Comparison of ENCODE assay signal across 8 mouse cellular contexts in genomic region chr11:55204602-55205001, GRCm38 (mm10). TPM values are rescaled to one million over a fixed set of nuclear protein-coding genes. Genes with fewer than 3 reads are reported as not detected.
A peak's percentile ranks its signal among the peaks of the same experiment; 100 is the strongest.
DNase-seq lines count a peak whose midpoint lies in the region; ATAC-seq and TF ChIP-seq lines count a peak whose summit lies in the region.

No protein-coding gene starts in this region.

- peak overlapping the region; percentile 96 for H3K4me3 ChIP-seq in left cerebral cortex, adult 2 months
- peak overlapping the region; percentile 80 to 91 for H3K4me3 ChIP-seq in MEL (ENCODE audit: control insufficient read depth in 1 of 2, insufficient read depth in 1 of 2, low read depth in 2 of 2, low read length in 2 of 2)
- peak overlapping the region; percentile 92 for H3K4me3 ChIP-seq in heart, embryonic 15.5 days
- H3K4me3 ChIP-seq in midbrain, embryonic 11.5 days (ENCODE audit: low read depth, low read length): peak overlapping the region; percentile 77

- intact Hi-C loops in left cerebral cortex, adult 2 months (cut with DNase I): loop anchor here (1.0 to 5.0 kb wide), 3 partner anchors 33 to 242 kb away; no protein-coding TSS in a partner anchor

- DNase-seq in left cerebral cortex, adult 2 months (ENCODE audit: extremely low spot score in 1 of 2, low spot score in 2 of 2): peak in 1 of 2 experiments; percentile 35
- DNase-seq in left cerebral cortex, adult 9 months (ENCODE audit: low spot score in 2 of 2): no peak
- peak; percentile 62 for DNase-seq in MEL (ENCODE audit: low read depth, low spot score)
- DNase-seq in cerebellum, postnatal 25 days: peak; percentile 64 to 68
- peak; percentile 26 to 28 for DNase-seq in layer of hippocampus, postnatal 36 days
- peak; percentile 90 for DNase-seq in midbrain, embryonic 11.5 days (ENCODE audit: low spot score, missing footprints)

- H3K9ac ChIP-seq in MEL (ENCODE audit: control insufficient read depth, low read depth, low read length, poor library complexity, severe bottlenecking): peak overlapping the region; percentile 81
- H3K9ac ChIP-seq in heart, embryonic 15.5 days: peak overlapping the region; percentile 84
- H3K9ac ChIP-seq in midbrain, embryonic 11.5 days (ENCODE audit: low read length): peak overlapping the region; percentile 79

- peak overlapping the region; percentile 95 for H3K4me2 ChIP-seq in heart, embryonic 15.5 days
- H3K4me2 ChIP-seq in midbrain, embryonic 11.5 days: peak overlapping the region; percentile 97

- H3K27me3 ChIP-seq in MEL (ENCODE audit: control insufficient read depth in 1 of 2, insufficient read depth in 2 of 2, low read length in 2 of 2): peaks cover 0 to 2% of the 10 kb centered on the region in 2 experiments
- 0 out of 2 replicates have a peak, but pooled peaks cover 2% of the 10 kb centered on the region for H3K27me3 ChIP-seq in heart, embryonic 15.5 days
- H3K27me3 ChIP-seq in midbrain, embryonic 11.5 days (ENCODE audit: control insufficient read depth, insufficient read depth, low read length): no peaks in the 10 kb centered on the region

- 2% methylated on average over 17 of the region's 17 CpGs for WGBS in heart, embryonic 15.5 days
- 10% methylated on average over 17 of the region's 17 CpGs for WGBS in midbrain, embryonic 11.5 days

- TF ChIP-seq RAD21 in MEL (IDR thresholded peaks at IDR 0.05; ENCODE audit: low read depth, low read length): no peak

- ATAC-seq in heart, embryonic 15.5 days (replicated peaks; ENCODE audit: insufficient number of reproducible peaks, insufficient read depth, low FRiP score, low read depth): peak; percentile 56; the same call in 1 of the 2 replicates
- ATAC-seq in midbrain, embryonic 11.5 days (ENCODE audit: low FRiP score): no peak; the same call in 1 of the 2 replicates
- ATAC-seq in megakaryocyte progenitor cell, adult 5-6 weeks (replicated peaks; ENCODE audit: poor library complexity): no peak

- peak overlapping the region; percentile 92 for H3K27ac ChIP-seq in left cerebral cortex, adult 2 months
- no peak overlapping the region for H3K27ac ChIP-seq in MEL (ENCODE audit: control insufficient read depth, low read depth, low read length)
- no peak overlapping the region for H3K27ac ChIP-seq in heart, embryonic 15.5 days
- H3K27ac ChIP-seq in midbrain, embryonic 11.5 days (ENCODE audit: low read depth, low read length): no peak overlapping the region

- no peak for TF ChIP-seq CTCF in left cerebral cortex, adult 2 months (IDR thresholded peaks at IDR 0.05)
- TF ChIP-seq CTCF in MEL (IDR thresholded peaks at IDR 0.05 in 2 of 3, conservative IDR thresholded peaks at IDR 0.05 in 1 of 3; ENCODE audit: control insufficient read depth in 1 of 3, insufficient read depth in 1 of 3, low read depth in 2 of 3, low read length in 3 of 3, poor library complexity in 1 of 3, severe bottlenecking in 1 of 3): no peak

- no peak for TF ChIP-seq EP300 in MEL (IDR thresholded peaks at IDR 0.05; ENCODE audit: low read depth in 1 of 2, low read length in 2 of 2)

- H3K4me1 ChIP-seq in MEL (ENCODE audit: control insufficient read depth in 1 of 2, insufficient read depth in 2 of 2, low read length in 2 of 2): peaks cover 11 to 13% of the 10 kb centered on the region in 2 experiments
- H3K4me1 ChIP-seq in heart, embryonic 15.5 days (replicated peaks): 0 out of 2 replicates have a peak, but pooled peaks cover 4% of the 10 kb centered on the region
- H3K4me1 ChIP-seq in midbrain, embryonic 11.5 days (ENCODE audit: control insufficient read depth, insufficient read depth, low read length): peaks cover 2% of the 10 kb centered on the region; the same call in 1 of the 2 replicates

- H3K36me3 ChIP-seq in MEL (ENCODE audit: control insufficient read depth in 1 of 2, insufficient read depth in 2 of 2, low read length in 2 of 2): peaks cover 0 to 12% of the 10 kb centered on the region in 2 experiments; a peak in 2 of 4 replicates
- no peaks in the 10 kb centered on the region for H3K36me3 ChIP-seq in heart, embryonic 15.5 days
- no peaks in the 10 kb centered on the region for H3K36me3 ChIP-seq in midbrain, embryonic 11.5 days (ENCODE audit: control insufficient read depth, insufficient read depth, low read length)

- no peak for TF ChIP-seq POLR2A in MEL (IDR thresholded peaks at IDR 0.05; ENCODE audit: control insufficient read depth in 1 of 2, insufficient read depth in 1 of 2, low read depth in 1 of 2, low read length in 2 of 2, poor library complexity in 1 of 2)

- H3K9me3 ChIP-seq in MEL (replicated peaks; ENCODE audit: insufficient read depth, low read length): no peaks in the 10 kb centered on the region
- H3K9me3 ChIP-seq in heart, embryonic 15.5 days (replicated peaks): no peaks in the 10 kb centered on the region
- H3K9me3 ChIP-seq in midbrain, embryonic 11.5 days (ENCODE audit: control insufficient read depth, low read length): no peaks in the 10 kb centered on the region

- H3K79me2 ChIP-seq in MEL (ENCODE audit: control insufficient read depth, insufficient read depth, low read length, poor library complexity): peaks cover 2% of the 10 kb centered on the region; the same call in 1 of the 2 replicates

TF ChIP-seq in MEL, 35 proteins besides CTCF, POLR2A, EP300 and RAD21:
- TF ChIP-seq MYC (IDR thresholded peaks at IDR 0.05; ENCODE audit: low read depth, low read length) (0 out of 2 replicates have a peak, but pooled peaks have one; percentile 4), GATA1 (IDR thresholded peaks at IDR 0.05; ENCODE audit: low read depth, low read length) (no peak)

RNA-seq across cellular contexts. Expression of gene Slc36a1, which starts 0.5 kb away (rescaled TPM):
- 10 to 100 TPM; 74.0 to 79.1 TPM for total RNA-seq in left cerebral cortex, adult 2 months (2021)
- total RNA-seq in MEL (2012; rRNA removed): 2.8 and 3.1 TPM in 2 replicates
- 1 to 10 TPM in 1 of 2 experiments, not detected in 1; 5.2 TPM for polyA plus RNA-seq in MEL (2012; ENCODE audit: insufficient read depth in 1 of 2, insufficient read length in 2 of 2, low read depth in 1 of 2, low replicate concordance in 2 of 2, missing spikeins in 1 of 2)
- polyA plus RNA-seq in heart, embryonic 15.5 days (2015; fragmentation: Nextera tagmentation; extraction: Ambion mirVana): 1.1 and 2.8 TPM in 2 replicates
- 10 to 100 TPM; 52.9 to 56.8 TPM for total RNA-seq in layer of hippocampus, postnatal 36 days (2021)
- polyA plus RNA-seq in midbrain, embryonic 11.5 days (2014; fragmentation: Nextera tagmentation; extraction: Ambion mirVana): 1.7 and 2.0 TPM in 2 replicates
- 24.6 and 25.4 TPM in 2 replicates for total RNA-seq in megakaryocyte progenitor cell, adult 5-6 weeks (2015)
- 10.7 and 12.4 TPM in 2 replicates for total RNA-seq in megakaryocyte progenitor cell, adult 5-6 weeks (2017)

RNA-seq across cellular contexts. Expression of gene Slc36a2, which starts 19.7 kb away (rescaled TPM):
- total RNA-seq in left cerebral cortex, adult 2 months (2021): under 1 TPM in 1 of 2 experiments, not detected in 1; 0.32 TPM
- not detected in 2 replicates for total RNA-seq in MEL (2012; rRNA removed)
- polyA plus RNA-seq in MEL (2012; ENCODE audit: insufficient read depth in 1 of 2, insufficient read length in 2 of 2, low read depth in 1 of 2, low replicate concordance in 2 of 2, missing spikeins in 1 of 2): not detected
- polyA plus RNA-seq in heart, embryonic 15.5 days (2015; fragmentation: Nextera tagmentation; extraction: Ambion mirVana): 4.1 and 6.2 TPM in 2 replicates
- total RNA-seq in layer of hippocampus, postnatal 36 days (2021): under 1 TPM in 1 of 2 experiments, not detected in 1; 0.15 TPM
- not detected in 2 replicates for polyA plus RNA-seq in midbrain, embryonic 11.5 days (2014; fragmentation: Nextera tagmentation; extraction: Ambion mirVana)
- 3.1 and 4.7 TPM in 2 replicates for total RNA-seq in megakaryocyte progenitor cell, adult 5-6 weeks (2015)
- 1.7 and 2.6 TPM in 2 replicates for total RNA-seq in megakaryocyte progenitor cell, adult 5-6 weeks (2017)

RNA-seq across cellular contexts. Expression of gene Slc36a3, which starts 53.1 kb away (rescaled TPM):
- total RNA-seq in left cerebral cortex, adult 2 months (2021): not detected
- 0.12 and 0.13 TPM in 2 replicates for total RNA-seq in MEL (2012; rRNA removed)
- under 1 TPM in 1 of 2 experiments, not detected in 1; 0.15 TPM for polyA plus RNA-seq in MEL (2012; ENCODE audit: insufficient read depth in 1 of 2, insufficient read length in 2 of 2, low read depth in 1 of 2, low replicate concordance in 2 of 2, missing spikeins in 1 of 2)
- polyA plus RNA-seq in heart, embryonic 15.5 days (2015; fragmentation: Nextera tagmentation; extraction: Ambion mirVana): not detected in 2 replicates
- total RNA-seq in layer of hippocampus, postnatal 36 days (2021): not detected
- not detected in 2 replicates for polyA plus RNA-seq in midbrain, embryonic 11.5 days (2014; fragmentation: Nextera tagmentation; extraction: Ambion mirVana)
- not detected in 2 replicates for total RNA-seq in megakaryocyte progenitor cell, adult 5-6 weeks (2015)
- 0.14 TPM in 1 of 2 replicates, not detected in the other for total RNA-seq in megakaryocyte progenitor cell, adult 5-6 weeks (2017)

Comparison
In these comparisons a context has a peak if more than half of its experiments do, and no peak if none do; other contexts are left out.
1. DNase-seq: peak in MEL (single experiment), cerebellum, postnatal 25 days (2 of 2), layer of hippocampus, postnatal 36 days (2 of 2) and midbrain, embryonic 11.5 days (single experiment); none in left cerebral cortex, adult 9 months (0 of 2).
2. Peak in every context shown above with its lines, with median percentiles within 50 percentile points of each other: H3K4me3 ChIP-seq and H3K9ac ChIP-seq.